Mouse (Mus musculus): Measurements from ENCODE around the gene Lrrc56.
A peak's percentile ranks its signal among the peaks of the same experiment; 100 is the strongest.

Lrrc56 gene

GRCm38 (mm10) chr7:141193948-141194347 lies at the start of gene Lrrc56, which contains the start of gene Hras:
TSS of gene Lrrc56 (plus strand) at chr7:141194157.
TSS of gene Hras (minus strand) at chr7:141194005.
- peak; percentile 99 for DNase-seq (ENCODE audit: low spot score)

- DNase-seq (ENCODE audit: low spot score), result no peak
These were observed 49.3 kb upstream of the Lrrc56 start for GRCm38 (mm10) chr7:141144650-141145049.

GRCm38 (mm10) chr7:141145403-141145802 lies 48.6 kb upstream of the Lrrc56 start:
- DNase-seq (ENCODE audit: low spot score), result no peak

GRCm38 (mm10) chr7:141146043-141146595 lies 47.8 kb upstream of the Lrrc56 start:
- DNase-seq (ENCODE audit: low spot score), result no peak

- DNase-seq (ENCODE audit: low spot score), result no peak
These were observed 46.9 kb upstream of the Lrrc56 start for GRCm38 (mm10) chr7:141147044-141147443.

- no peak for DNase-seq (ENCODE audit: low spot score)
These were observed 45.3 kb upstream of the Lrrc56 start for GRCm38 (mm10) chr7:141148639-141149038.

GRCm38 (mm10) chr7:141155362-141155761 lies 38.6 kb upstream of the Lrrc56 start:
- no peak for DNase-seq (ENCODE audit: low spot score)

- DNase-seq (ENCODE audit: low spot score), result no peak
These were observed 29.6 kb upstream of the Lrrc56 start for GRCm38 (mm10) chr7:141164397-141164796.

- peak; percentile 71 for DNase-seq (ENCODE audit: low spot score)
These were observed 29.1 kb upstream of the Lrrc56 start for GRCm38 (mm10) chr7:141164850-141165249.

GRCm38 (mm10) chr7:141167901-141168517 lies 25.9 kb upstream of the Lrrc56 start:
- peak; percentile 70 for DNase-seq (ENCODE audit: low spot score)

- DNase-seq (ENCODE audit: low spot score), result peak; percentile 86
These were observed 25.4 kb upstream of the Lrrc56 start for GRCm38 (mm10) chr7:141168518-141168953.

- DNase-seq (ENCODE audit: low spot score), result no peak
These were observed 24.7 kb upstream of the Lrrc56 start for GRCm38 (mm10) chr7:141169300-141169699.

- no peak for DNase-seq (ENCODE audit: low spot score)
These were observed 24.1 kb upstream of the Lrrc56 start for GRCm38 (mm10) chr7:141169866-141170265.

- DNase-seq (ENCODE audit: low spot score), result peak; percentile 90
These were observed 21.6 kb upstream of the Lrrc56 start, which contains the start of gene Rnh1 for GRCm38 (mm10) chr7:141172116-141173006. TSS of gene Rnh1 (minus strand) at chr7:141172857.

GRCm38 (mm10) chr7:141173323-141173850 lies 20.6 kb upstream of the Lrrc56 start:
- no peak for DNase-seq (ENCODE audit: low spot score)

GRCm38 (mm10) chr7:141175068-141175467 lies 18.9 kb upstream of the Lrrc56 start:
- DNase-seq (ENCODE audit: low spot score), result no peak

GRCm38 (mm10) chr7:141176173-141176572 lies 17.8 kb upstream of the Lrrc56 start:
- DNase-seq (ENCODE audit: low spot score), result peak; percentile 87

GRCm38 (mm10) chr7:141188194-141188593 lies 5.8 kb upstream of the Lrrc56 start:
- no peak for DNase-seq (ENCODE audit: low spot score)

GRCm38 (mm10) chr7:141188733-141189132 lies 5.2 kb upstream of the Lrrc56 start:
- DNase-seq (ENCODE audit: low spot score), result no peak

GRCm38 (mm10) chr7:141190220-141190619 lies 3.7 kb upstream of the Lrrc56 start:
- no peak for DNase-seq (ENCODE audit: low spot score)

GRCm38 (mm10) chr7:141191036-141191435 lies 2.9 kb upstream of the Lrrc56 start:
- DNase-seq (ENCODE audit: low spot score), result no peak

All from urinary bladder, postnatal 14 days (tissue).